ENCODE assay signal across 9 mouse cellular contexts in genomic region chr7:16946441-16947348, GRCm38 (mm10). TPM values are rescaled to one million over a fixed set of nuclear protein-coding genes. Genes with fewer than 3 reads are reported as not detected.
DNase-seq lines count a peak whose midpoint lies in the region; ATAC-seq and TF ChIP-seq lines count a peak whose summit lies in the region.
"Had no signal": no experiment of that assay in that cellular context is flagged by ENCODE, and none has a peak within 500 bp of the region (broad histone marks: within the 10 kb centered on the region; RNA-seq: fewer than 3 reads in every experiment).

No protein-coding gene starts in this region.

- TF ChIP-seq CTCF in layer of hippocampus, adult 2 months (conservative IDR thresholded peaks at IDR 0.05) = peak; percentile 51
- peak; percentile 40; the same call in 1 of the 2 replicates for TF ChIP-seq CTCF in intestine, postnatal 0 days (IDR thresholded peaks at IDR 0.05; ENCODE audit: low read depth)

- no peaks in the 10 kb centered on the region; the same call in 1 of the 2 replicates for H3K27me3 ChIP-seq in forebrain, embryonic 15.5 days
- H3K27me3 ChIP-seq in intestine, postnatal 0 days (replicated peaks; ENCODE audit: control insufficient read depth, insufficient read depth, low read length) = peaks cover 54% of the 10 kb centered on the region
- H3K27me3 ChIP-seq in neural tube, embryonic 14.5 days (ENCODE audit: control insufficient read depth, insufficient read depth, low read length) = no peaks in the 10 kb centered on the region

- peak overlapping the region; percentile 98 for H3K27ac ChIP-seq in layer of hippocampus, adult 2 months
- H3K27ac ChIP-seq in forebrain, embryonic 15.5 days (replicated peaks) = peak overlapping the region; percentile 88
- no peak overlapping the region for H3K27ac ChIP-seq in intestine, postnatal 0 days (ENCODE audit: low read depth, low read length)
- H3K27ac ChIP-seq in neural tube, embryonic 14.5 days (ENCODE audit: low read depth, low read length) = peak overlapping the region; percentile 77

- peak overlapping the region; percentile 87 for H3K4me3 ChIP-seq in layer of hippocampus, adult 2 months
- H3K4me3 ChIP-seq in forebrain, embryonic 15.5 days = peak overlapping the region; percentile 60
- H3K4me3 ChIP-seq in intestine, postnatal 0 days (ENCODE audit: low read depth, low read length) = peak overlapping the region; percentile 35
- H3K4me3 ChIP-seq in neural tube, embryonic 14.5 days (ENCODE audit: low read depth, low read length) = peak overlapping the region; percentile 75

- ATAC-seq in forebrain, embryonic 15.5 days (replicated peaks) = no peak
- ATAC-seq in intestine, postnatal 0 days = no peak
- no peak for ATAC-seq in neural tube, embryonic 14.5 days (ENCODE audit: low read depth)

- 2% methylated on average over 53 of the region's 53 CpGs for WGBS in forebrain, embryonic 15.5 days
- WGBS in intestine, postnatal 0 days = 10% methylated on average over 53 of the region's 53 CpGs
- WGBS in neural tube, embryonic 14.5 days = 1% methylated on average over 49 of the region's 53 CpGs

- peak overlapping the region; percentile 78 for H3K4me2 ChIP-seq in forebrain, embryonic 15.5 days (replicated peaks)
- peak overlapping the region; percentile 78 for H3K4me2 ChIP-seq in intestine, postnatal 0 days (replicated peaks; ENCODE audit: low read depth)
- H3K4me2 ChIP-seq in neural tube, embryonic 14.5 days (ENCODE audit: low read depth, low read length) = peak overlapping the region; percentile 98

- H3K36me3 ChIP-seq in forebrain, embryonic 15.5 days = no peaks in the 10 kb centered on the region
- H3K36me3 ChIP-seq in intestine, postnatal 0 days (ENCODE audit: control insufficient read depth, insufficient read depth) = no peaks in the 10 kb centered on the region
- no peaks in the 10 kb centered on the region for H3K36me3 ChIP-seq in neural tube, embryonic 14.5 days (ENCODE audit: control insufficient read depth, insufficient read depth, low read length)

- DNase-seq in layer of hippocampus, adult 2 months (ENCODE audit: low spot score in 2 of 2) = peak in 1 of 2 experiments; percentile 31
- DNase-seq in layer of hippocampus, adult 11-12 months (ENCODE audit: low spot score) = no peak
- peak; percentile 80 for DNase-seq in cerebellum, adult 11-12 months
- DNase-seq in thymus, adult 18-20 months = no peak
- DNase-seq in embryo, embryonic 10 days (ENCODE audit: low spot score) = no peak

- H3K4me1 ChIP-seq in forebrain, embryonic 15.5 days = peaks cover 77% of the 10 kb centered on the region
- peaks cover 13% of the 10 kb centered on the region; the same call in 1 of the 2 replicates for H3K4me1 ChIP-seq in intestine, postnatal 0 days (replicated peaks; ENCODE audit: control insufficient read depth, insufficient read depth, low read length)
- peaks cover 46% of the 10 kb centered on the region for H3K4me1 ChIP-seq in neural tube, embryonic 14.5 days (ENCODE audit: control insufficient read depth, insufficient read depth, low read length)

- H3K9ac ChIP-seq in forebrain, embryonic 15.5 days (replicated peaks) = peak overlapping the region; percentile 73
- no peak overlapping the region for H3K9ac ChIP-seq in intestine, postnatal 0 days (ENCODE audit: low read depth, low read length)
- H3K9ac ChIP-seq in neural tube, embryonic 14.5 days (replicated peaks; ENCODE audit: low read depth, low read length) = peak overlapping the region; percentile 86

- H3K9me3 ChIP-seq in forebrain, embryonic 15.5 days = no peaks in the 10 kb centered on the region
- H3K9me3 ChIP-seq in intestine, postnatal 0 days (ENCODE audit: control insufficient read depth) = no peaks in the 10 kb centered on the region
- no peaks in the 10 kb centered on the region for H3K9me3 ChIP-seq in neural tube, embryonic 14.5 days (ENCODE audit: control insufficient read depth, low read length)

RNA-seq across cellular contexts. Expression of gene Pnmal2, which starts 2.2 kb away (rescaled TPM):
- total RNA-seq in layer of hippocampus, adult 2 months (2021) = 100 to 1,000 TPM; 348 to 373 TPM
- polyA plus RNA-seq in forebrain, embryonic 15.5 days (2015; fragmentation: Nextera tagmentation; extraction: Ambion mirVana) = 87.4 and 102 TPM in 2 replicates
- polyA plus RNA-seq in intestine, postnatal 0 days (2015; fragmentation: Nextera tagmentation; extraction: Ambion mirVana) = 3.3 and 3.6 TPM in 2 replicates
- 68.1 and 92.1 TPM in 2 replicates for polyA plus RNA-seq in neural tube, embryonic 14.5 days (2014; fragmentation: Nextera tagmentation; extraction: Ambion mirVana)
- total RNA-seq: hematopoietic stem cell, adult 5-6 weeks had no signal

RNA-seq across cellular contexts. Expression of gene Pnmal1, which starts 12.8 kb away (rescaled TPM):
- 100 to 1,000 TPM; 103 to 121 TPM for total RNA-seq in layer of hippocampus, adult 2 months (2021)
- 47.9 and 53.1 TPM in 2 replicates for polyA plus RNA-seq in forebrain, embryonic 15.5 days (2015; fragmentation: Nextera tagmentation; extraction: Ambion mirVana)
- polyA plus RNA-seq in intestine, postnatal 0 days (2015; fragmentation: Nextera tagmentation; extraction: Ambion mirVana) = 2.0 and 2.2 TPM in 2 replicates
- polyA plus RNA-seq in neural tube, embryonic 14.5 days (2014; fragmentation: Nextera tagmentation; extraction: Ambion mirVana) = 60.1 and 60.7 TPM in 2 replicates
- total RNA-seq: hematopoietic stem cell, adult 5-6 weeks had no signal

RNA-seq across cellular contexts. Expression of gene Calm3, which starts 22.8 kb away (rescaled TPM):
- total RNA-seq in layer of hippocampus, adult 2 months (2021) = 1,000 to 10,000 TPM; 2,074 to 2,160 TPM
- 291 and 305 TPM in 2 replicates for polyA plus RNA-seq in forebrain, embryonic 15.5 days (2015; fragmentation: Nextera tagmentation; extraction: Ambion mirVana)
- polyA plus RNA-seq in intestine, postnatal 0 days (2015; fragmentation: Nextera tagmentation; extraction: Ambion mirVana) = 236 and 241 TPM in 2 replicates
- polyA plus RNA-seq in neural tube, embryonic 14.5 days (2014; fragmentation: Nextera tagmentation; extraction: Ambion mirVana) = 412 and 503 TPM in 2 replicates

RNA-seq across cellular contexts. Expression of gene Gm42372, which starts 36.2 kb away (rescaled TPM):
- 10 to 100 TPM; 52.3 to 55.5 TPM for total RNA-seq in layer of hippocampus, adult 2 months (2021)
- 3.7 and 4.3 TPM in 2 replicates for polyA plus RNA-seq in forebrain, embryonic 15.5 days (2015; fragmentation: Nextera tagmentation; extraction: Ambion mirVana)
- 0.09 and 0.10 TPM in 2 replicates for polyA plus RNA-seq in intestine, postnatal 0 days (2015; fragmentation: Nextera tagmentation; extraction: Ambion mirVana)
- polyA plus RNA-seq in neural tube, embryonic 14.5 days (2014; fragmentation: Nextera tagmentation; extraction: Ambion mirVana) = 7.4 and 10.1 TPM in 2 replicates

RNA-seq across cellular contexts. Expression of gene Ptgir, which starts 40.4 kb away (rescaled TPM):
- under 1 TPM; 0.10 to 0.20 TPM for total RNA-seq in layer of hippocampus, adult 2 months (2021)
- 0.13 and 0.29 TPM in 2 replicates for polyA plus RNA-seq in forebrain, embryonic 15.5 days (2015; fragmentation: Nextera tagmentation; extraction: Ambion mirVana)
- 1.7 and 1.8 TPM in 2 replicates for polyA plus RNA-seq in intestine, postnatal 0 days (2015; fragmentation: Nextera tagmentation; extraction: Ambion mirVana)
- 1.2 TPM in 1 of 2 replicates, not detected in the other for polyA plus RNA-seq in neural tube, embryonic 14.5 days (2014; fragmentation: Nextera tagmentation; extraction: Ambion mirVana)

Comparison
In these comparisons a context has a peak if more than half of its experiments do, and no peak if none do; other contexts are left out.
1. H3K4me3 ChIP-seq: peak in every context shown above with its lines; median percentile 87 in layer of hippocampus, adult 2 months; 75 in neural tube, embryonic 14.5 days; 60 in forebrain, embryonic 15.5 days; 35 in intestine, postnatal 0 days.
2. RNA of gene Pnmal2, which starts 2.2 kb away (polyA plus RNA-seq): 87.4 to 102 TPM in forebrain, embryonic 15.5 days and 68.1 to 92.1 TPM in neural tube, embryonic 14.5 days; 3.3 to 3.6 TPM in intestine, postnatal 0 days; every median in the first group is over 10 times any median in the second.
3. RNA of gene Pnmal1, which starts 12.8 kb away (polyA plus RNA-seq): 60.1 to 60.7 TPM in neural tube, embryonic 14.5 days and 47.9 to 53.1 TPM in forebrain, embryonic 15.5 days; 2.0 to 2.2 TPM in intestine, postnatal 0 days; every median in the first group is over 10 times any median in the second.
4. Peak in every context shown above with its lines, with median percentiles within 50 percentile points of each other: H3K4me2 ChIP-seq.